Mouse (Mus musculus): Measurements from ENCODE around the gene Nrxn3.

Nrxn3 gene

DNA sequence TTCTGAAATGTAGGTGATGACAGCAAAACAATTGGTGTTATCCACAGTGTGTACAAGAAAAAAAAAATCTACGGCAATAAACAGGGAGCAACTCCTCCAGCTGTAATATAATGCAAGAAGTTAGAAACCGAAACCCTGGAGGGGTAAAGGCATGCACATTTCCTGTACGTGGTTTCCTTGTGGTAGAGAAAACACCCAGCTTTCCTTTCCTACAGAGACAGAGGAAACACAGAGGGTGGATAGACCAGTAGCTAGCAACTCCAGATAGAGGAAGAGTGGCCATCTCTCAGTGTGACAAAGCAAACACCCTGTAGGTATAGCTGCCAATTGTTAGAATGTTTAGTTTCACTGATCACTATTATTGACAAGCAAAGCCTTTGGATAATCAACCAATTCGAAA, 642.2 kb downstream of the Nrxn3 start:
- no peak for DNase-seq

DNA sequence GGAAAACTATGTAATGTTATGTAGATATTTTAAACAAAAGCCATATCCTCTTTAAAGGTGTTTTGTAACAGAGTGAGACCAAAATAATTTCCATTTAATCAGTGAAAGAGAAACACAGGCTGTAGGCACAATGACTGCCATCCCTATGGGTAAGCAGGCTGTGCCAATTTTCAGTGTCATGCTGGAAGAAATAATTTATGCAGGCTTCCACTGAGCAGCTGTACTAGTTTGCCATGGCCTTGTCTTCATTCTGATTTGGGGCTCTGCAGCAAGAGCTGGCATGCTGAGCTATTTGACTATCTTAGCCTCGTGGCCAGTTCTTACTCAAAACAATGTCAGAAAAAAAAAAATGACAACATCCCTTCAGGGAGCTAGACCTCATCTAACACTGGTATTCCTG, 647.3 kb downstream of the Nrxn3 start:
- no peak for DNase-seq

DNA sequence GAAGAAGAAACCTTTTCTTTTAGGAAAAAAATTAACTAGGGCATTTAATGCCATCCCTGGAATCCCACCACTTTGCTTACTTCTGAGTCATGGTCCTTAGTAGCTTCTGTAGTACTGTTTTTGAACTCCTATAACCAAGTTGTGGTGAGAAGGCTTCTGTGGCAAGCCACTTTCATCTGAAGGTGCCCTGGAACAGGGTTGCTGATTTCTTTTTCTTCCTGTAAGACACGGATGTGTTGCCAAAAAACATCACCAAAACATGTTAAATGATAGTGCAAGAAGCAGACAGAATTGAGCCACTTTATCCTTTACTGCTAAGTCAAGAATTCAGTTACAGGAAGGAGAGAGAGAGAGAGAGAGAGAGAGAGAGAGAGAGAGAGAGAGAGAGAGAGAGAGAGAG, 653.9 kb downstream of the Nrxn3 start:
- DNase-seq: no peak

DNA sequence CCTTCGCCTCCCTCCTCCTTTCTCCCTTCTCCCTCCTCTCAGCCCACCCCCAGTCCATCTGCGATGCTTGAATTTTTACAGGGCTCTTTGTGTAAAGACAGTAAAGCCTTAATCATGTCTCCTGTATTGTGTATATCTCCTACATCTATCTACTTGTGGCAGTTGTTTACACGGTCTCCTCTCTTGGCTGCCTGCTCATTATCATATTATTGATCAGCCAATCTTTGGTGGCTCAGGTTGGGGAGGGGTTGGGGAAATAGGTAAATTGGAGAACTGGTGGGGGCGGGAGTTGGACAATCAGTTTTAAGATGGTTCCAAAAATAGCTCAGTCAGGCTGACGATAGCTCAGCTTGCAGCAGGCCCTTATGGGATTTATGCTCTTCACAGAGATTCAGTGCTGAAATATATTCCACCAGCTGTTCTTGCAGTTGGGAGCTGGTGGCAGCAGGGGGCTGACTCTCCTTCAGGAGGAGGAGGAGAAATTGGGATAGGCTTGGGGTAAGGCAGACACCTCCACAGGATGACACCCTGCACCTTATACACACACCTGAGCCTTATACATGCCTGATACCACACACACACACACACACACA, 654.5 kb downstream of the Nrxn3 start:
- DNase-seq: no peak

DNA sequence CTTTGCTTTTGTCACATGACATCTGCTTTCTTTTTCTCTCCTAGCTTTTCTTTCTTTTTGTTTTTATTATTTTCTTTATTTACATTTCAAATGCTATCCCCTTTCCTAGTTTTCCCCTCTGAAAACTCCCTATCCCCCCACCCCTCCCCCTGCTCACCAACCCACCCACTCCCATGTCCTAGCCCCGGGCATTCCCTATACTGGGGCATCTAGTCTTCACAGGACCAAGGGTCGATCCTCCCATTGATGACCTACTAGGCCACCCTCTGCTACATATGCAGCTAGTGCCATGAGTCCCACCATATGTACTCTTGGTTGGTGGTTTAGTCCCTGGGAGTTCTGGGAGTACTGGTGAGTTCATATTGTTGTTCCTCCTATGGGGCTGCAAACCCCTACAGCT, 655.0 kb downstream of the Nrxn3 start:
- no peak for DNase-seq

DNA sequence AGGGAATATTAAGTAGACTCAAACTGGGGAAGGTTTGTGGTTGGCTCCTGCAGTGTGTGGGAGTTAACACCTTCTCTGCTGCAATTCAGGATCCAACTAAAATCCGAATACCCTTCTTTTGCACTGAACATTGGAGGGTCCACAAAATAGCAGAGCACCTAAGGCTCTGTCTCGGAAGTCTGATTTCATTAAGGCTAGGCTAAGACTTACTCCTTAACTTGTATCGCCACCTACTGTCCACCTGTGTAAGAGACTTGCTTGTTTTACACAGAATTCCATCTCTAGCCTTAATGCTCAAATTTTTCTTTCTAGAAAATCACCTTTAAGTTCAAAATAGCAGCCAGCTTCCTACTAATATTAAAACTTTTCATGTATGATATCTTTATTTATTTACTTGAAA, 660.6 kb downstream of the Nrxn3 start:
- DNase-seq: no peak

DNA sequence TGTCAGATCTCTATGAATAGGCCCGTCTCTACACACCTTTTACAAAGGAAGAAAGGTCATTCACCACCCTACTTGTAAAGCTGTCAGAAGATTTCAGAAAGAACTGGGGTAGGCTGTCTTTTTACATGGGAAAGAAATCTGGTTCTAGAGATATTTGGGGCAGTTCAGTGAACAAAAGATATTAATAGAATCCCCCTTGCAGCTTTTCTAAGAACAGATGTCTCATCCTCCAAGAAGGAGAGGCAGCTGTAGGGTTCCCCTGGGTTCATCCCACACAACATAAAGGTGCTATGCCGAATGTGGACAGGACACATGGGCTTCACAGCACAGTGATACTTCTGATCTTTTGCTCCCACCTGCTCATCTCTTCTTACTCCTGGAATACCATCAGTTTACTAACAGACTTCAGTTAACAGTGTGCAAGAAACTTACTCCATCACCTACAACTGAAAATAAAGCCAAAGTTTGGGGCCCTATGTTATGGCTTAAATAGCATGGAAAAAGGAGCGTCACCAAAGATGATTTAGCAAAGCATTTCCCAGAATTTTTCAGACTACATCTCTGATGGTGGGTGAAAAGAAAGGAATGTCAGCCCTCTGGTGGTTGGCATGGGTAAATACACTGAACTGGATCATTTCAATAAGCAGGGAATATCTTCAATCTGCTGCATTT, 672.6 kb downstream of the Nrxn3 start:
- DNase-seq: no peak

DNA sequence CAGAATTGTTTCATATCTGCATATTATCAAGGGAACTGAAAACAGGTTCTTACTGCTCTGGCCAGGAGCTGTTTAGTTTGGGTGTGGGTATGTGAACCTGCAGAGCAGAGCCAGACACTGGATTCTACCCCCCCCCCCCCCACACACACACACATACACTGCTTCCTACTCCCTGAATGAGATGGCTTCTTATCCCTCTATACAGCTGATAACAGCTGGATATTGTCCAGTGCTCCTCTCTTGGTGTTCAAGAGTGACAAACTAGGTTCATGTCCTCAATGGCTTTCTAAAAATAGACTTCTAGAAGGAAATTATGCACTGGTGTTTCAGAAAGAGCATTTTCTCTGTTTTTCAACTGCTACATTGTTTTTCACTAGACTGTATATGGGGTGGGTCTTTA, 713.8 kb downstream of the Nrxn3 start:
- no peak for DNase-seq

DNA sequence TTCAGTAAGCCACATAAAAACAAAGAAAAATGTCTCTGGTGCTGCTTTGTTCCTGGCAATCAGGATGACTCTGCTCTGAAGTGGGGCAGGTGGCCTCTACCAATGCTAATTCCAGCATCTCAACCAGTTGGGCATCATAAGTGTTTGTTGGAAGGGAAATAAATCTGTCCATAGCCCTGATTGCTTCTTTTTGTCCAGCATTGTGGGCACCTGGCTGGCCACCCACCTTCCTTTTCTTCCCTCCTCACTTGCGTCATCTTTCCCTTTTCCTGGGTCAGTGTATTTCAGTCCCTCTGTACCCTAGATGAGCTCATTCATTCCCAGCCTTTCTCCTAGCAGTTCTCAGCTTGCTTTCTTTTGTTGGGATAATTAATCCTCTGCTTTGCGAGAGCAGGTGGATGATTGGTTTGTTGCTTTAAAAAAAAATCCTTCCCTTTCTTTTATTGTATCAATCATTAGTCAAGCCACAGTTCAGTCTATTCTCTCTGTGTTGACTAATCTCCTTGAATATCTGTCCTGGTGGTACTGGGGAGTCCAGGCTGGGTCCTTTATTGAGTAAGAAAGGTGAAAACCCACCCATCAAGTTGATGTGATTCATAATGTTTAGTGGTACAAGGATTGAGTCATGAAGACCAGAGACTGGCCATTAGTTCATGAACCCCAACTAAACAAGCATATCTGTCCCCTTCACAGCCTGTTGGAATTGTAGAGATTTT, 719.8 kb downstream of the Nrxn3 start:
- no peak for DNase-seq

DNA sequence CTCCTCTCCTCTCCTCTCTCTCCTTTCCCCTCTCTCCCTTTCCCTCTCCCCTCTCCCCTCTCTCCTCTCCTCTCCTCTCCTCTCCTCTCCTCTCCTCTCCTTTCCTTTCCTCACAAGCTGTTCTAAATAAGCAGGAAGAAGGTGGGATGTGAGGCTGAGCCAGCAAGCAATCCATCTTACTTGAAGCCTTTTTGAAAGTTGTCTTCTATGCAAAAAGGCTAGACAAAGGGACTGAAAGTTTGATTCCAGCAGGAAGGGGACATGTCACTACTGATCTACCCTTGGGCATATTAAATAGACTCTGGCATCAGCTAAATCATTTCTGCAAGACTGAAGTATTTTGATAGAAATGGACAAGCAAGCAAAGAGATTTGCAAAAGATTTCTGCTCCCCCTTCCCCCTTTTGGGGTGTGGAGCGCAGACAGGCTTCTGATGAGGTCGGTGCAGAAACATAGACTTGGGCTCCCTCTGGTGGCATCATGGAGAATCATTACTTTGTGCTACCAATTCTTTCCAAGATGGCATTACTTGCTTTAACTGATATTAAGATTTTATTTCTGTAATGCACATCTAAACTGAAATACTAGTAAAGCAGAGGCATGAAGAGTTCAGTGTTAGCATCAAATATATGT, 728.1 kb downstream of the Nrxn3 start:
- peak; percentile 19 for DNase-seq

DNA sequence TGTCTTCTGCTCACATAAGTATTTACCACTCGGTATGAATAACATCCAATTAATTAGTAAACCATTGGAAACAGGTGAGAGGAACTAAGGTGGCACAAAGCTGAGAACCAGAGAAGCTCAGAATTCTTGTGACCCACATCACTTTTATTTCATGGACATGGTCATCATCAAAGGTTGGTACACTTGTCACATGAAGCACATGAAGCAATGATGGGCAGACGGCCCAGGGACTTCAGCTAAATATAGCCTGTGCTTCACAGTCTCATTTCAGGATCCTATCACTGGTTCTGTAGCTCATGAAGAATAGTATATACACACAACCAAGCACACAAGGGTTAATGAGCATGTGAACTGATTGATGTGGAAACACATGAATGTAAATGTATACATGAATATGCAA, 747.5 kb downstream of the Nrxn3 start:
- no peak for DNase-seq

DNA sequence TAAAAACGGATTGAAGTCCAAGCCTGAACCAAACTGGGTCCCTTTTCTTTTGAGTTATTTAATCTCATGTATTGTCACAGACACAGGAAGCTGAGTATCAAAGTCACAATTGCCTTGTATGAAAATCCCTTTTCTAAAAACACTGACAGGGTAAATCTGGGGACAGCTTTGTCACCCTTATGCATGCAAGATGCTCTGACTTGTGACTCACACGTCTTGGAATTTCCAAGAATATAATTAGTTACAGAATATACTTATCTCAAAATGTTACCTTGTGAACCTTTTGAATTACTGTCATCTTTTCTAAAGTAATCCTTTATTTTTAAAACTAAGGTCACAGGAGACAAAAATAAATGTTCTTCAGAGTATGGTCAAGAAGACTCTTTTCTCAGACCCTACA, 748.6 kb downstream of the Nrxn3 start:
- DNase-seq: no peak

DNA sequence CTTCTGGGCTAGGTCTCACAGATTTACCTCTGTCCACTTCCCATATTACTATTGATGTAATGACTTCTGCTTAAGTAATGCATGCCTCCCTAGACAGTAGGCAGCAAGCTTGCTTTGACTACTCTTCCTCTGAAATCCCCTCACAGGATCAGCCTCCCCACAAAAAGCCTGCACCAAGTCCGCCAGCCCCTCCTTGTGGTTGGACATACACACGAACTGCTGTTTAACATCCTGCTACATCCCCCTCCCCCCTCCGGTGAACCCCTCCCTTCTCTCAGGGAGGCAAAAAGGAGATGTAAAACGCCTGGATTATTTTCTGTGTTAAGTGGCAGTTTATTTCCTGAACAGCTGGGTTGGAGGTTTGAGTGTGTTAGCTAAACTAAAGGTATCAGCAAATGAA, 749.2 kb downstream of the Nrxn3 start:
- no peak for DNase-seq

DNA sequence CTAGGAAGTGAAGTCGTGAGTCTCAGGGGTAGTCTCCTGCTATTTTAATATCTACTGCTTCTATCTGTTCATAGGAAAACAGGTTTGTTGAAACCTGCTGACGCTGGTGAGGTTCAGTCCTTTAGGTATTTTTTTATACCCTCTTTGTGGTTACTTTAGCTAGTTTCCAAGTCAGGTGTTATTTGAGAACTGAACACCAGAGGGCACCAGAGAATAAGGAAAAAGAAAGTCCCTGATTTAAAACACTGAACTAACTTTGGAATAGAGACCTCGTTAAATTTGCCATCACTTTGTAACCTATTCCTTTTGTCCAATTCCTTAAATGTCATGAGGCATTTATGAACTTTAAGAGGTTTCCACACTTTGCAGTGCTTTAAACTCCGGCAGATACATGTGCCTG, 756.4 kb downstream of the Nrxn3 start:
- peak; percentile 49 for DNase-seq

DNA sequence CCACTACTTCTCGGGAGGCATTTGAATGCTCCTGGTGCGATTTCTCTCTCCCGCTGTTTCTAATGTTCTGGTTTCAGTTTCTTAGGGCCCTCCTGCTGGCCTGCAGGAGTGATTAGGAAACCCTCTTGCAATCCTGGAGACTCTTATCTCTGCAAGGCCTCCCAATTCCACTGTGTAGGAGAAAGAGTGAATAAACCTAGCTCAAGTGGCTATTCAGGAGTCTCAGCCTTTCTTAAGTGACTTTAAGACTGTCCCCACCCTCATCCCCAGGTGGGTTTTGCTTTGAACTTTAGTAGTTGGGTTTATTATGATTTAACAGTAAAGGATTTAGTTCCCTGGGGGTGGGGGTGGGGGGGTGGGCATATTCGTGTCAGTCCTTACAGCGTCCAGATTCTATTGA, 759.5 kb downstream of the Nrxn3 start:
- DNase-seq: no peak

DNA sequence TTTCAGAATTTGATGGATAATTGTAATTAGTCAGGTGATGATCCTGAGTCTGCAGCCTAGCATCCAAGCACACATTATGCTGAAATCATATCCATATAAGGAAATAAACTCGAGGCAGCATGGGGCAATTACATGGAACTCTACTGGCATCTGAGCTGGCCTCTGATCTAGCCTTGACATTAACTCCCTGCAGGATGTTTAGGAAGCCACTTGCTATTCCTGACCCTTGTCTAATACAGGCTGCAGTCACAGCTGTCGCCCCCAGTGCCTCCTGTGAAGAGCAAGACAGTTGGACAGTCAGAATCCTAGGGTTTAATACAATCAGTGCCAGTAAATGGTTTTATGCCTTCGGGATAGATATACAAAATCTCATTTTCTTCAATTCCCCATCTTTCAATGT, 781.4 kb downstream of the Nrxn3 start:
- no peak for DNase-seq

DNA sequence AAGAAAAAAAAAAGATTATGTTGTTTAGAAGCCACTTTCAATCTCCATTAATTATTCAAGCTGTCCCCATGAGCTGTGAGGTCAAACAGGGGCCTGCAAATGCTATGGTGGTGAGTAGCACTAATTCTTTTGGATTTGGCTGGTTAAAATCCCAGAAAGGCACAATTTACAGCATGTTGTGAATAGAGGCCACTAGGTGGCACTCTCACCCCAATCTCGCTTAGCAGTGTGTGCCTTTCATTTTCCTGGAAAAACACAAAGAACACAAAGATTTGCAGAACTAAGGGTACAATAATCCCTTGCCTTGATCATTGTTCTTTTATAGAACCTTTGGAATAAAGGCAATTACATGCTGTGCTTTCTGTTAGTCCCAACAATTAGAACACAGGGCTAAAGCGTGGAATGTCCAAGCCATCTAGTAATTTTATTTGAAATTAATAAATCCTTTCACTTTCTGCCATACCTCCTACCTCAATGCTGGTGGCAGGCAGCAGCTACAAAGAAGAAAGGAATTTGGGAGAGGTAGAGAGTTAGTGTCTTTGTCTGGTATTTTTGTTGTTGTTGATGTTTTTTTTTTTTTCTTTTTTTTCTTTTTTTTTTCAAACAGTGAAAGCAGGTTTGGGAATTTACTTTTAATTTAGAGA, 782.6 kb downstream of the Nrxn3 start:
- peak; percentile 28 for DNase-seq

DNA sequence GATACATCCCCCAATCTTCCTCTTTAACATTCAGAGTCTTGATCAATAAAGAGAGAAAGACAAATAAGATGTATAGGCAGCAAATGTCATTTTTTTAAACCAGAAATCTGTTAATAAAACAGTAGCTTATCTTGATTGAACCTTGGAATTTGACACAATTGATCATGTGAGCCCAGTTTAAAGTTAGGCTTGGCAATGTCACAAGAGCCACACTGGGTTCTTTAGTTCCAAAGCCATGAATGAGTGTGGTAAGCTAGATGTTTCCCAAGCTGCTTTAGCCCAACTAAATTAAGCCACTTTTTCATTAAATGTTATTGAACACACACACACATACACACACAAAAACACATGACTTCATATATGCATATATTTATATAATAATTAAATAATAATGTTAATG, 786.3 kb downstream of the Nrxn3 start:
- DNase-seq: no peak

DNA sequence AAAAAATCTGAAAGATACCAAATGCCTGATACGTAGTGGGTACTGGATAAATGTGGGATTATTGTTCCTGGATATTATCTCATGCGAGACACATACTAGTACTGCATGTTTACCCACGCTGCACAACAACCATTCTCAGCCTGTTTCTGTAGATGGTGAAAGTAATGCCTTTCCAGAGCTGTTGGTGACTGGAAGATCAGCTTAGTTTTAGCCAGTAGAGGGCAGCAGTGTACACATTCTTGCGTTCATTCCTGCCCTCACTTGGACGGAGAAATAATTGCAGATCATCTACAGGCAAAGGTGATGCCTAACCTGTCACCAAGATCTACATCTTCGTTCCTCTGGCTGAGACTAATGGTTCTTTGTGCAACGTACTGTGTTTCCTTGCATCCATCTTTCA, 791.1 kb downstream of the Nrxn3 start:
- peak; percentile 51 for DNase-seq

DNA sequence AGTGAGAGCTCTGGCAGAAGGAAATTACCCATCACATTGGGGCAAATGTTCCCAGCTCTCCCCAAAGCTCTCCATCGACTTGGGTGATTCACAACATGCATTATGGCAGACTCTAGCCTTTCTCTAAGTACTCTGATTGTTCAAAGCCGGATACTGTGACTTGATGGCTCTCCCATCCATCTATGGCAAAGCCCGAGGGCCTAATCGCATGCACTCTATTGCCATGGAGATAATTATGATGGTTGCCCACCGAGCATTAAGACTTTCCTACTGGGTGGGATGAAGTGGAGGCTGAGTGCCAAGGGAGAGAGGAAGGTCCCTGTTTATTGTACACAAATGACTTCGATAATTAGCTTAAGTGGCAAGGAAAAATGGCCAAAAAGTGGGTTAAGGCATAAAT, 793.4 kb downstream of the Nrxn3 start:
- no peak for DNase-seq

DNA sequence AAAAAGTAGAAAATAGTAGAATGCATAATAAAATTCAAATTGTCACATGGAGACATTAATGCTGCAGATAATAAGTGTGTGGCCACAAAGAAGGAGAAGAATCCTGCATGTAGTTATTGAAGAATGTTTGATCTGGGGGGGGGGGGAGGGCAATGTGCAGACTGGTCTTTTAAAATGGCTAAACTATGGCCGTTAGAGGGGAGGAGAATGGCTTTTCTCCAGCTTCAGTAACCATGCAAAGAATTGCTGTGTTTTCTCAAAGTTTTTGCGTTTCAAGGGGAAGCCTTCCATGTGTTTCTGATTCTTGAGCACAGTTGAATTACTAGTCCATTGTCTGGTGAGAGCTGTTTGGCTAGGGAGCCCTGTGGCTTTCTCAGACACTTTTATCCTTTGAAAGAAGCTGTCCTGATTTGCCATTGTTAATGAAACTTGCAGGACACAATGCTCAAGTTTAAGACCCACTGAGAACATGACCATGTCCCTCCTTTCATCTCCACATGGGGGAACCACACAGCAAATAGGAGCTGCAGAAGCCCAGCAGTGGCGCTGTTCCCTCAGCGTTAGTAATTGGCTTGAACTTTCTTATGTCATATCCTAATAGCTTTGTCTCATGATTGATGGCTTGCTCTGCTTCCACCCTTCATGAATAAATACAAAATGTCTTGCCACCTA, 808.1 kb downstream of the Nrxn3 start:
- DNase-seq: no peak

DNA sequence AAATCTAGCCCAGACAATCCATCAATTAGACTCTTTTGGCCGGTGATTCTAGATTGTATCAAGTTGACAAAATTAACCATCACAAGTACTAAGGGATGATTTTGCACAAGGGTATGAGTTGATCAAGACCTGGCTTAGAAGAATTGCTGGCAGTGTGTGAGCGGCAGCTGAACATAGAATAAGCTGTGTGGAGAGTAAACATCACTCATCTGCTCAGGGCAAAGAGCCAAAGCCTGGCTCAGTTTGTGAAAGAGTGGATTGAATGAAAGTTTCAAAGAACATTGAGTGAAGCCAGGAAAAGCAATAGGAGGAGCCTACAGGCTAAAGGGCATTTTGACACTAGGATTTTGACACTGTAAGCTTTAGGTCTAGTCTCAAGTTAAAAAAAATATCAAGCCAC, 828.6 kb downstream of the Nrxn3 start:
- DNase-seq: peak; percentile 1

Measured in kidney, postnatal 14 days (tissue).